Mouse (Mus musculus) forebrain, embryonic 15.5 days (tissue): ENCODE measurements around the gene Fam102b. TPM values are rescaled to one million over a fixed set of nuclear protein-coding genes. Genes with fewer than 3 reads are reported as not detected.

Experiments used
- ATAC-seq: fragments of 200-750 bp; cut with Nextera tagmentation; replicated peaks from 2 replicates; pipeline ENCODE4 v1.8.0; 2017; ENCODE audit warnings: mild to moderate bottlenecking, moderate TSS enrichment, moderate library complexity
- H3K27ac ChIP-seq: fragments of 300-500 bp; sonication (generic); replicated peaks from 2 replicates; pipeline ENCODE4 v1.5.1; 2015; ENCODE audit warnings: mild to moderate bottlenecking, inconsistent platforms
- H3K27me3 ChIP-seq: fragments of 300-500 bp; sonication (generic); 2 replicates; pipeline ENCODE4 v1.6.1; 2015; ENCODE audit warnings: inconsistent platforms
- H3K36me3 ChIP-seq: fragments of 300-500 bp; sonication (generic); 2 replicates; pipeline ENCODE4 v1.6.1; 2015; ENCODE audit warnings: mild to moderate bottlenecking, inconsistent platforms
- H3K4me1 ChIP-seq: fragments of 300-500 bp; sonication (generic); 2 replicates; pipeline ENCODE4 v1.6.1; 2015; ENCODE audit warnings: inconsistent platforms
- H3K4me2 ChIP-seq: fragments of 300-500 bp; sonication (generic); replicated peaks from 2 replicates; pipeline ENCODE4 v1.6.1; 2015; ENCODE audit warnings: mild to moderate bottlenecking, inconsistent platforms
- H3K4me3 ChIP-seq: fragments of 300-500 bp; sonication (generic); 2 replicates; pipeline ENCODE4 v1.5.1; 2015; ENCODE audit warnings: mild to moderate bottlenecking, inconsistent platforms
- H3K9ac ChIP-seq: fragments of 300-500 bp; sonication (generic); replicated peaks from 2 replicates; pipeline ENCODE4 v1.6.1; 2015; ENCODE audit warnings: mild to moderate bottlenecking, inconsistent platforms
- H3K9me3 ChIP-seq: fragments of 300-500 bp; sonication (generic); 2 replicates; pipeline ENCODE4 v1.6.1; 2016; ENCODE audit warnings: inconsistent platforms
- WGBS: fragments of 180-500 bp; shearing (Covaris S2); methylation state at CpG from one replicate; pipeline ENCODE4 v1.1.7; 2015; ENCODE audit warnings: mixed read lengths; 5-methylcytosine and 5-hydroxymethylcytosine counted together
- polyA plus RNA-seq: library from polyadenylated mRNA; unstranded; fragments of >200 nt; fragmentation: Nextera tagmentation; extraction: Ambion mirVana; gene quantifications from 2 replicates; pipeline ENCODE4 v1.2.1, GENCODE M21; 2015

Fam102b gene
- 13.8 and 16.0 TPM in 2 replicates for polyA plus RNA-seq

GRCm38 (mm10) chr3:109027515-109027987, at the start of gene Fam102b:
Fam102b (minus strand) TSS chr3:109027607.
- peak within 1 kb of the TSS; percentile 83 for H3K9ac ChIP-seq
- H3K4me2 ChIP-seq = peak within 1 kb of the TSS; percentile 67
- no peaks in the 10 kb centered on the region for H3K9me3 ChIP-seq
- ATAC-seq = peak; percentile 86
- peak within 1 kb of the TSS; percentile 89 for H3K27ac ChIP-seq
- H3K27me3 ChIP-seq = no peaks in the 10 kb centered on the region
- peaks cover 35% of the 10 kb centered on the region for H3K4me1 ChIP-seq
- 0% methylated on average over 41 of the region's 54 CpGs for WGBS
- H3K36me3 ChIP-seq = no peaks in the 10 kb centered on the region
- H3K4me3 ChIP-seq = peak within 1 kb of the TSS; percentile 73

- Histone ChIP-seq H3K4me3 (no peak overlapping the region), H3K27me3 (no peaks in the 10 kb centered on the region), H3K4me1 (no peaks in the 10 kb centered on the region), H3K9ac (no peak overlapping the region), H3K9me3 (no peaks in the 10 kb centered on the region), H3K4me2 (no peak overlapping the region), H3K36me3 (no peaks in the 10 kb centered on the region), H3K27ac (no peak overlapping the region)
- 3% methylated on average over 6 of the region's 6 CpGs for WGBS
- ATAC-seq = peak; percentile 61; the same call in 1 of the 2 replicates
These were observed 35.6 kb upstream of the Fam102b start for GRCm38 (mm10) chr3:109062989-109063388.

- Histone ChIP-seq H3K27ac (no peak overlapping the region), H3K9me3 (no peaks in the 10 kb centered on the region), H3K36me3 (no peaks in the 10 kb centered on the region), H3K9ac (no peak overlapping the region), H3K4me2 (no peak overlapping the region), H3K4me1 (no peaks in the 10 kb centered on the region), H3K27me3 (no peaks in the 10 kb centered on the region), H3K4me3 (no peak overlapping the region)
- WGBS = 74% methylated on average over 7 of the region's 7 CpGs
- ATAC-seq = no peak
These were observed 35.0 kb upstream of the Fam102b start for GRCm38 (mm10) chr3:109062391-109062790.

GRCm38 (mm10) chr3:109059903-109060302, 32.5 kb upstream of the Fam102b start:
- Histone ChIP-seq H3K9ac (no peak overlapping the region), H3K4me2 (no peak overlapping the region), H3K27me3 (no peaks in the 10 kb centered on the region), H3K36me3 (no peaks in the 10 kb centered on the region), H3K27ac (no peak overlapping the region), H3K9me3 (no peaks in the 10 kb centered on the region), H3K4me1 (no peaks in the 10 kb centered on the region), H3K4me3 (no peak overlapping the region)
- no peak for ATAC-seq
- WGBS = 55% methylated on average over 8 of the region's 8 CpGs

- no peak for ATAC-seq
- Histone ChIP-seq H3K4me1 (no peaks in the 10 kb centered on the region), H3K4me3 (no peak overlapping the region), H3K4me2 (no peak overlapping the region), H3K36me3 (no peaks in the 10 kb centered on the region), H3K27ac (no peak overlapping the region), H3K9me3 (no peaks in the 10 kb centered on the region), H3K9ac (no peak overlapping the region), H3K27me3 (no peaks in the 10 kb centered on the region)
- 88% methylated on average over 6 of the region's 6 CpGs for WGBS
These were observed 24.5 kb upstream of the Fam102b start for GRCm38 (mm10) chr3:109051946-109052331.

GRCm38 (mm10) chr3:109051056-109051945, 23.9 kb upstream of the Fam102b start:
- no peaks in the 10 kb centered on the region for H3K4me1 ChIP-seq
- H3K36me3 ChIP-seq = no peaks in the 10 kb centered on the region
- H3K4me3 ChIP-seq = no peak overlapping the region
- no peak overlapping the region for H3K4me2 ChIP-seq
- no peak overlapping the region for H3K27ac ChIP-seq
- no peaks in the 10 kb centered on the region for H3K27me3 ChIP-seq
- WGBS = 77% methylated on average over 11 of the region's 11 CpGs
- H3K9me3 ChIP-seq = no peaks in the 10 kb centered on the region
- no peak for ATAC-seq
- H3K9ac ChIP-seq = no peak overlapping the region

- H3K9me3 ChIP-seq = no peaks in the 10 kb centered on the region
- no peak for ATAC-seq
- 48% methylated on average over 6 of the region's 6 CpGs for WGBS
These were observed 20.4 kb upstream of the Fam102b start for GRCm38 (mm10) chr3:109047707-109048283.

GRCm38 (mm10) chr3:109046428-109046827, 19.0 kb upstream of the Fam102b start:
- Histone ChIP-seq H3K4me1 (no peaks in the 10 kb centered on the region), H3K4me3 (no peak overlapping the region), H3K9me3 (no peaks in the 10 kb centered on the region), H3K36me3 (no peaks in the 10 kb centered on the region), H3K9ac (no peak overlapping the region), H3K27ac (no peak overlapping the region), H3K27me3 (no peaks in the 10 kb centered on the region), H3K4me2 (no peak overlapping the region)
- ATAC-seq = no peak
- WGBS = 88% methylated on average over 3 of the region's 3 CpGs

More at GRCm38 (mm10) chr3:109047707-109048283, 20.4 kb upstream of the Fam102b start:
- Histone ChIP-seq H3K4me3 (no peak overlapping the region), H3K4me2 (no peak overlapping the region), H3K9ac (no peak overlapping the region), H3K36me3 (no peaks in the 10 kb centered on the region), H3K4me1 (no peaks in the 10 kb centered on the region), H3K27ac (no peak overlapping the region), H3K27me3 (no peaks in the 10 kb centered on the region)

GRCm38 (mm10) chr3:109043395-109043794, 16.0 kb upstream of the Fam102b start:
- H3K4me3 ChIP-seq = no peak overlapping the region
- H3K27me3 ChIP-seq = no peaks in the 10 kb centered on the region
- no peaks in the 10 kb centered on the region for H3K9me3 ChIP-seq
- H3K4me2 ChIP-seq = no peak overlapping the region
- ATAC-seq = no peak
- no peak overlapping the region for H3K27ac ChIP-seq
- H3K36me3 ChIP-seq = no peaks in the 10 kb centered on the region
- no peaks in the 10 kb centered on the region for H3K4me1 ChIP-seq
- WGBS = 49% methylated on average over 7 of the region's 7 CpGs
- no peak overlapping the region for H3K9ac ChIP-seq

- Histone ChIP-seq H3K4me2 (no peak overlapping the region), H3K27me3 (no peaks in the 10 kb centered on the region), H3K4me1 (no peaks in the 10 kb centered on the region), H3K9ac (no peak overlapping the region), H3K36me3 (no peaks in the 10 kb centered on the region), H3K27ac (no peak overlapping the region), H3K4me3 (no peak overlapping the region), H3K9me3 (no peaks in the 10 kb centered on the region)
- ATAC-seq = no peak
- WGBS = 87% methylated on average over 4 of the region's 4 CpGs
These were observed 13.5 kb upstream of the Fam102b start for GRCm38 (mm10) chr3:109040908-109041307.

- WGBS = 20% methylated on average over 1 of the region's 1 CpGs
- peak; percentile 24; the same call in 1 of the 2 replicates for ATAC-seq
- no peaks in the 10 kb centered on the region for H3K9me3 ChIP-seq
- H3K4me2 ChIP-seq = no peak overlapping the region
- 0 out of 2 replicates have a peak, but pooled peaks cover 7% of the 10 kb centered on the region for H3K4me1 ChIP-seq
- no peak overlapping the region for H3K27ac ChIP-seq
- no peaks in the 10 kb centered on the region for H3K36me3 ChIP-seq
- no peaks in the 10 kb centered on the region for H3K27me3 ChIP-seq
- H3K9ac ChIP-seq = no peak overlapping the region
- H3K4me3 ChIP-seq = no peak overlapping the region
These were observed 7.0 kb upstream of the Fam102b start for GRCm38 (mm10) chr3:109034411-109034810.

- Histone ChIP-seq H3K27me3 (no peaks in the 10 kb centered on the region), H3K9me3 (no peaks in the 10 kb centered on the region), H3K4me2 (no peak overlapping the region), H3K4me3 (no peak overlapping the region), H3K4me1 (0 out of 2 replicates have a peak, but pooled peaks cover 7% of the 10 kb centered on the region), H3K9ac (no peak overlapping the region), H3K36me3 (no peaks in the 10 kb centered on the region), H3K27ac (no peak overlapping the region)
- 69% methylated on average over 2 of the region's 2 CpGs for WGBS
- ATAC-seq = no peak
These were observed 4.9 kb upstream of the Fam102b start for GRCm38 (mm10) chr3:109032306-109032705.
